ENCODE assay signal across 17 mouse cellular contexts in genomic region chr7:72947531-72947930, GRCm38 (mm10).
"Had no signal": no experiment of that assay in that cellular context is flagged by ENCODE, and none has a peak within 500 bp of the region (broad histone marks: within the 10 kb centered on the region; RNA-seq: fewer than 3 reads in every experiment).

No protein-coding gene starts in this region.

- DNase-seq: gastrocnemius, adult 2 months; gastrocnemius, postnatal 10 days; gastrocnemius, postnatal 25 days; heart, adult 18-20 months; heart, postnatal 10 days; heart, postnatal 4 days; kidney, adult 11 months; kidney, adult 2 months; kidney, adult 9 months; kidney, postnatal 14 days; kidney, postnatal 36 days; layer of hippocampus, adult 9-11 months; layer of hippocampus, postnatal 36 days; left cerebral cortex, postnatal 4 days had no signal

- ATAC-seq: hindbrain, embryonic 16.5 days; intestine, embryonic 16.5 days; liver, embryonic 12.5 days had no signal
